Mouse (Mus musculus): ENCODE measurements around the gene Fam129b.

DNA sequence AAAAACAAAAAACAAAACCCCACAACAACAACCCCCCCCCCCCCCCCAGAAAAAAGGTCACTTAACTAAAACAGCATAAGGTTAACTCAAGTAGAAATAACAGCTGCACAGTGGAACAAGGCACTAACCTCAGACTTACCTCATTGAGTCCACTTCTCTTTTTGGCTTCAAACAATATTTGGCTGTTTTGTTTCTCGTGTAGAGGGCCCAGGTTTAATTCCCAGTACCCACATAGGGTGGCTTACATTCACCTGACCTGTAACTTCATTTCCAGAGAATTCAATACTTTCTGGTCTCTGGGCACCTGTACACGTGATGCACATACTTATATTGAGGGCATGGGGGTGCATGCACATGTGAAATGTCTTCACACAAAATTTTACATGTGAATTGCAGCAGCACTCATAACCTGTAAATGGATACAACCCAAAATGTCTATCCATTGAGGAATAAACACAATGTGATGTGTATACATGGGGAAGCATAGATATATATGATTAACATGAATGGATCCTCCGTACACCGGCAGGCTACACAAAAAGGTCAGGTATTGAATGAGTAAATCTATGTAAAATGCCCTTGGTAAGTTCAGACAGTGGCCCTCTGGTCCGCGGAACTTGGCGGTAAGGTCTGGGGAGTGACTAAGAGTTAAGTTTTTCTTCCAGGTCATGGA is 89.7 kb downstream of the Fam129b start:
- TF ChIP-seq CTCF (IDR thresholded peaks at IDR 0.05; ENCODE audit: low read depth), result no peak
- TF ChIP-seq EP300 (IDR thresholded peaks at IDR 0.05; ENCODE audit: low read depth), result no peak

Data from liver, postnatal 0 days (tissue).